Mouse (Mus musculus) liver, embryonic 14.5 days (tissue): ENCODE data around the gene Adprhl2. TPM values are rescaled to one million over a fixed set of nuclear protein-coding genes. Genes with fewer than 3 reads are reported as not detected.

Source experiments
- ATAC-seq: fragments of 200-750 bp; cut with Nextera tagmentation; 2 replicates; pipeline ENCODE4 v1.8.0; 2017; ENCODE audit warnings: moderate number of reproducible peaks, mild to moderate bottlenecking, moderate library complexity; ENCODE audit not compliant: insufficient read depth
- DNase-seq, 3 experiments: peaks; one replicate each; pipeline ENCODE4 v3.0.0-alpha.2; 2012 to 2013; ENCODE audit warnings: low read depth in 3 of 3, low spot score in 3 of 3
- H3K27ac ChIP-seq: fragments of 300-500 bp; sonication (generic); 2 replicates; pipeline ENCODE4 v1.5.1; 2014; ENCODE audit warnings: moderate library complexity, mild to moderate bottlenecking, control low read depth, inconsistent platforms
- H3K27me3 ChIP-seq: fragments of 300-500 bp; sonication (generic); 2 replicates; pipeline ENCODE4 v1.6.1; 2014; ENCODE audit warnings: mild to moderate bottlenecking, low read length, moderate library complexity; ENCODE audit not compliant: control insufficient read depth, insufficient read depth
- H3K36me3 ChIP-seq: fragments of 300-500 bp; sonication (generic); replicated peaks from 2 replicates; pipeline ENCODE4 v1.6.1; 2014; ENCODE audit warnings: low read depth; ENCODE audit not compliant: control insufficient read depth, insufficient read depth
- H3K4me1 ChIP-seq, 2 experiments: fragments of 200-500 bp in 1 of 2; fragments of 300-500 bp in 1 of 2; sonication (generic) in 1 of 2; replicated peaks; 2 replicates each; pipeline ENCODE4 v1.6.1; 2012 to 2014; ENCODE audit warnings: antibody characterized with exemption in 1 of 2, inconsistent platforms in 1 of 2, low read length in 1 of 2; ENCODE audit not compliant: control insufficient read depth in 2 of 2, insufficient read depth in 2 of 2
- H3K4me2 ChIP-seq: fragments of 300-500 bp; sonication (generic); 2 replicates; pipeline ENCODE4 v1.6.1; 2014; ENCODE audit warnings: low read depth, mild to moderate bottlenecking, control low read depth, moderate library complexity
- H3K4me3 ChIP-seq, 2 experiments: fragments of 200-500 bp in 1 of 2; fragments of 300-500 bp in 1 of 2; sonication (generic) in 1 of 2; 2 replicates each; pipeline ENCODE4 v1.5.1; 2012 to 2014; ENCODE audit warnings: low read depth in 2 of 2, low read length in 2 of 2, mild to moderate bottlenecking in 2 of 2, control low read depth in 1 of 2, inconsistent platforms in 1 of 2, moderate library complexity in 1 of 2; ENCODE audit not compliant: insufficient read depth in 1 of 2
- H3K9ac ChIP-seq: fragments of 300-500 bp; sonication (generic); replicated peaks from 2 replicates; pipeline ENCODE4 v1.6.1; 2014; ENCODE audit warnings: mild to moderate bottlenecking, control low read depth, moderate library complexity
- H3K9me3 ChIP-seq: fragments of 300-500 bp; sonication (generic); 2 replicates; pipeline ENCODE4 v1.6.1; 2016; ENCODE audit warnings: low read length, mixed read lengths; ENCODE audit not compliant: control insufficient read depth
- CTCF ChIP-seq: IDR thresholded peaks from 2 replicates; pipeline ENCODE4 v1.5.1; 2016; ENCODE audit warnings: antibody characterized with exemption, low read depth, control low read depth
- EP300 ChIP-seq: IDR thresholded peaks from 2 replicates; pipeline ENCODE4 v1.6.1; 2016; ENCODE audit warnings: antibody characterized with exemption, low read depth
- WGBS: fragments of 180-500 bp; shearing (Covaris S2); extraction: QIAGEN DNeasy Blood & Tissue Kit; methylation state at CpG from one replicate; pipeline ENCODE4 v1.1.7; 2014; ENCODE audit not compliant: insufficient replicate concordance; 5-methylcytosine and 5-hydroxymethylcytosine counted together
- polyA plus RNA-seq, 2 experiments: library from polyadenylated mRNA; depleted of rRNA in 1 of 2; stranded (reverse) in 1 of 2; unstranded in 1 of 2; fragments of >200 nt; fragmentation: Nextera tagmentation in 1 of 2; extraction: Ambion mirVana in 1 of 2; gene quantifications; 2 replicates each; pipeline versions ENCODE4 v1.2.1 to v1.2.3; 2012 to 2014

The Adprhl2 gene
- polyA plus RNA-seq, 2 experiments, result 15.4 TPM

GRCm38 (mm10) chr4:126331751-126332150 lies 10.2 kb upstream of the Adprhl2 start:
- 58% methylated on average over 1 of the region's 1 CpGs for WGBS
- Histone ChIP-seq H3K4me3 (no peak overlapping the region), H3K27me3 (no peaks in the 10 kb centered on the region), H3K36me3 (no peaks in the 10 kb centered on the region), H3K4me2 (no peak overlapping the region), H3K4me1 (no peaks in the 10 kb centered on the region), H3K27ac (no peak overlapping the region), H3K9me3 (no peaks in the 10 kb centered on the region), H3K9ac (no peak overlapping the region)
- DNase-seq, result no peak
- no peak for ATAC-seq
- TF ChIP-seq CTCF, result no peak
- TF ChIP-seq EP300, result no peak

GRCm38 (mm10) chr4:126330295-126330694 lies 8.8 kb upstream of the Adprhl2 start:
- Histone ChIP-seq H3K9me3 (no peaks in the 10 kb centered on the region), H3K27me3 (peaks cover 3% of the 10 kb centered on the region), H3K4me2 (no peak overlapping the region), H3K4me1 (no peaks in the 10 kb centered on the region), H3K4me3 (no peak overlapping the region), H3K9ac (no peak overlapping the region), H3K27ac (no peak overlapping the region), H3K36me3 (no peaks in the 10 kb centered on the region)
- WGBS, result 80% methylated on average over 4 of the region's 4 CpGs
- ATAC-seq (no peak), DNase-seq (no peak)
- TF ChIP-seq CTCF, result no peak
- TF ChIP-seq EP300, result no peak

GRCm38 (mm10) chr4:126326036-126326435 lies 4.5 kb upstream of the Adprhl2 start:
- H3K9me3 ChIP-seq, result no peaks in the 10 kb centered on the region
- H3K4me2 ChIP-seq, result no peak overlapping the region
- no peak overlapping the region for H3K9ac ChIP-seq
- WGBS, result 22% methylated on average over 6 of the region's 6 CpGs
- peaks cover 8% of the 10 kb centered on the region for H3K27me3 ChIP-seq
- no peaks in the 10 kb centered on the region for H3K36me3 ChIP-seq
- DNase-seq (no peak), ATAC-seq (no peak)
- H3K4me3 ChIP-seq, result no peak overlapping the region
- no peak overlapping the region for H3K27ac ChIP-seq
- no peaks in the 10 kb centered on the region; a peak in 2 of 4 replicates for H3K4me1 ChIP-seq
- TF ChIP-seq EP300 (no peak), CTCF (no peak)

GRCm38 (mm10) chr4:126325281-126325861 lies 3.9 kb upstream of the Adprhl2 start, which contains the start of gene Tekt2:
TSS of gene Tekt2 (minus strand) at chr4:126325688.
- H3K27me3 ChIP-seq, result peaks cover 8% of the 10 kb centered on the region
- H3K36me3 ChIP-seq, result no peaks in the 10 kb centered on the region
- H3K4me2 ChIP-seq, result peak within 1 kb of the TSS; percentile 15
- H3K4me3 ChIP-seq, result no peak within 1 kb of the TSS
- no peak for DNase-seq
- H3K9ac ChIP-seq, result no peak within 1 kb of the TSS
- H3K9me3 ChIP-seq, result no peaks in the 10 kb centered on the region
- H3K4me1 ChIP-seq, result peaks cover 4% of the 10 kb centered on the region in 2 experiments; a peak in 3 of 4 replicates
- TF ChIP-seq CTCF (no peak), EP300 (no peak)
- 23% methylated on average over 23 of the region's 23 CpGs for WGBS
- no peak within 1 kb of the TSS for H3K27ac ChIP-seq
- no peak for ATAC-seq

- 55% methylated on average over 13 of the region's 13 CpGs for WGBS
- no peak for ATAC-seq
- H3K27ac ChIP-seq, result no peak overlapping the region
- H3K9ac ChIP-seq, result no peak overlapping the region
- H3K36me3 ChIP-seq, result no peaks in the 10 kb centered on the region
- H3K4me1 ChIP-seq, result peaks cover 4 to 6% of the 10 kb centered on the region in 2 experiments; a peak in 3 of 4 replicates
- no peak overlapping the region for H3K4me3 ChIP-seq
- H3K9me3 ChIP-seq, result no peaks in the 10 kb centered on the region
- H3K27me3 ChIP-seq, result peaks cover 8% of the 10 kb centered on the region
- no peak for DNase-seq
- TF ChIP-seq EP300, result no peak
- no peak for TF ChIP-seq CTCF
- no peak overlapping the region for H3K4me2 ChIP-seq
Observed at GRCm38 (mm10) chr4:126324861-126325260, 3.4 kb upstream of the Adprhl2 start.
